Mouse (Mus musculus) limb, embryonic 11.5 days (tissue): ENCODE results near the gene Pawr. TPM values are rescaled to one million over a fixed set of nuclear protein-coding genes. Genes with fewer than 3 reads are reported as not detected.

Experiments used
- ATAC-seq: fragments of 200-750 bp; cut with Nextera tagmentation; 2 replicates; pipeline ENCODE4 v1.8.0; 2017; ENCODE audit warnings: low read depth; ENCODE audit not compliant: insufficient number of reproducible peaks, low FRiP score, low TSS enrichment
- DNase-seq: peaks from one replicate; pipeline ENCODE4 v3.0.0-alpha.2; 2015; ENCODE audit warnings: low spot score
- H3K27ac ChIP-seq: fragments of 300-500 bp; sonication (generic); replicated peaks from 2 replicates; pipeline ENCODE4 v1.5.1; 2014; ENCODE audit warnings: low read depth, mild to moderate bottlenecking, low read length
- H3K27me3 ChIP-seq: fragments of 300-500 bp; sonication (generic); 2 replicates; pipeline ENCODE4 v1.6.1; 2014; ENCODE audit warnings: mild to moderate bottlenecking, low read length, mixed read lengths; ENCODE audit not compliant: control insufficient read depth, insufficient read depth
- H3K36me3 ChIP-seq: fragments of 300-500 bp; sonication (generic); 2 replicates; pipeline ENCODE4 v1.6.1; 2014; ENCODE audit warnings: mild to moderate bottlenecking, low read length, moderate library complexity, mixed read lengths; ENCODE audit not compliant: control insufficient read depth, insufficient read depth
- H3K4me1 ChIP-seq: fragments of 300-500 bp; sonication (generic); 2 replicates; pipeline ENCODE4 v1.6.1; 2014; ENCODE audit warnings: low read length, mixed read lengths; ENCODE audit not compliant: control insufficient read depth, insufficient read depth
- H3K4me2 ChIP-seq: fragments of 300-500 bp; sonication (generic); 2 replicates; pipeline ENCODE4 v1.6.1; 2014; ENCODE audit warnings: low read depth, mild to moderate bottlenecking, moderate library complexity; ENCODE audit not compliant: severe bottlenecking
- H3K4me3 ChIP-seq: fragments of 300-500 bp; sonication (generic); 2 replicates; pipeline ENCODE4 v1.5.1; 2014; ENCODE audit warnings: low read depth, low read length
- H3K9ac ChIP-seq: fragments of 300-500 bp; sonication (generic); 2 replicates; pipeline ENCODE4 v1.6.1; 2014; ENCODE audit warnings: mild to moderate bottlenecking, low read length
- H3K9me3 ChIP-seq: fragments of 300-500 bp; sonication (generic); 2 replicates; pipeline ENCODE4 v1.6.1; 2016; ENCODE audit warnings: low read length; ENCODE audit not compliant: control insufficient read depth
- WGBS: fragments of 180-500 bp; shearing (Covaris S2); extraction: QIAGEN DNeasy Blood & Tissue Kit; methylation state at CpG from one replicate; pipeline ENCODE4 v1.1.7; 2014; 5-methylcytosine and 5-hydroxymethylcytosine counted together
- polyA plus RNA-seq: library from polyadenylated mRNA; unstranded; fragments of >200 nt; fragmentation: Nextera tagmentation; extraction: Ambion mirVana; gene quantifications from 2 replicates; pipeline ENCODE4 v1.2.1, GENCODE M21; 2014

The Pawr gene
- polyA plus RNA-seq, 1 experiment from 2014 or later = 4.9 TPM

DNA sequence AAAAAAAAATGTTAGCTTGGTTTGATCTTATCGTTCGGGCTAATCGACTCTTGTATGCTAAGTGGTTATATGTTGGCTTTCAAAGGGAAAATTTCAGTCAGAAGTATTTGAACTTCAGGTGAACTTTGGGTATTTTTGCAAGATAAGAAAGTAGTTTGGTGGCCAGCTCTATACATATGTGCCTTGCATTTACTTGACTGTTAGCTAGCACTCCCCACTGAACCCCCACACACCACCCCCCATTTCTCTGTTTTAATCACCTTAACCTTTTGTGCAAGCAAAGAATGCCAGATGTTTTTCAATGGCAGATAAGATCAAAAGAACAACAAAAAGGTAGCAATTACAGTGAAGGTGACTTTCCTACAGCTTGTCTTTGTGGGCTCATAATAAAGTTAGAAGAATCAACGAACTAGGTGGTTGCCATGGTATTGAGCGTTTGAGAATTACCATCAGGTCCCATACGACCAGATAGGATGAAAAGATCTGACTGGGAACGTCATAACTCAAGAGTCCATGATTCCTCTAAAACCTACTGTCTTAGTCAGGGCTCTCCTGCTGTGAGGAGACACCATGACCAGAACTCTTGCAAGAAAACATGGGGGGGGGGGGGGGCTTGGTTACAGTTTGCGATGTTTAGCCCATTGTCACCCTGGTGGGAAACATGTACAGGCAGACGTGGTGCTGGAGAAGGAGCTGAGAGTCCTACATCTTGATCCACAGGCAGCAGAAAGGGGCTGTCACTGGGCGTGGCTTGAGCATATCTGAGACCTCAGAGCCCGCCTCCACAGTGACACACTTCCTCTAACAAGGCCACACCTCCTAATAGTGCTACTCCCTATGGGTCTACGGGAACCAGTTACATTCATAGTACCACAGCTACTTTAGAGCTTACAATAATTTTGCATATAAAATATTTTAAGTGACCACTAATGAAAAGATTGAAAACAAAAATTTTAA lies 75.2 kb downstream of the Pawr start:
- no peak overlapping the region for H3K4me3 ChIP-seq
- H3K27ac ChIP-seq = no peak overlapping the region
- WGBS = 85% methylated on average over 12 of the region's 12 CpGs
- H3K4me2 ChIP-seq = no peak overlapping the region
- no peaks in the 10 kb centered on the region for H3K27me3 ChIP-seq
- H3K36me3 ChIP-seq = no peaks in the 10 kb centered on the region; the same call in 1 of the 2 replicates
- DNase-seq = no peak
- no peaks in the 10 kb centered on the region for H3K9me3 ChIP-seq
- peaks cover 3% of the 10 kb centered on the region; the same call in 1 of the 2 replicates for H3K4me1 ChIP-seq
- H3K9ac ChIP-seq = no peak overlapping the region
- no peak for ATAC-seq

DNA sequence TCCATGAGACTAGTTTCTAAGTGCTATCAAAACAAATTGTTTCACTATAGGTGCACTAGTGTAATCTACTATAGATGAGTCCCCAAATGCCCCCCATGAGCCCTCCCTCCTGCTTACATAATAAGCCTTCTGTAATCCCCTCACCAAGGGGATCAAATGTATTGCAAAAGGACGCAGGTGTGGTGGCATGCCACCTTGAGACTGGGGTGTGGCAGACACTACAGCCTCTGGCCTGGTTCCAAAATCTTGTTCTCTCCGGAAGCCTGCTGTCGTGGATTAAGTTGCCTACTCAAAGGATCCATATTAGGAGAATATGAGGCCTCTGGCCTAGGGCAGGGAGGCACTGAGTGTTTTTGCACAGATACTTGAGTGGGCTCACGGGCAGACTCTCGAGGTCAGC lies 76.1 kb downstream of the Pawr start:
- Histone ChIP-seq H3K4me2 (no peak overlapping the region), H3K4me3 (no peak overlapping the region), H3K4me1 (peaks cover 3% of the 10 kb centered on the region; the same call in 1 of the 2 replicates), H3K9me3 (no peaks in the 10 kb centered on the region), H3K27me3 (no peaks in the 10 kb centered on the region), H3K9ac (no peak overlapping the region), H3K36me3 (no peaks in the 10 kb centered on the region; the same call in 1 of the 2 replicates), H3K27ac (no peak overlapping the region)
- ATAC-seq (no peak), DNase-seq (no peak)
- WGBS = 86% methylated on average over 5 of the region's 5 CpGs

DNA sequence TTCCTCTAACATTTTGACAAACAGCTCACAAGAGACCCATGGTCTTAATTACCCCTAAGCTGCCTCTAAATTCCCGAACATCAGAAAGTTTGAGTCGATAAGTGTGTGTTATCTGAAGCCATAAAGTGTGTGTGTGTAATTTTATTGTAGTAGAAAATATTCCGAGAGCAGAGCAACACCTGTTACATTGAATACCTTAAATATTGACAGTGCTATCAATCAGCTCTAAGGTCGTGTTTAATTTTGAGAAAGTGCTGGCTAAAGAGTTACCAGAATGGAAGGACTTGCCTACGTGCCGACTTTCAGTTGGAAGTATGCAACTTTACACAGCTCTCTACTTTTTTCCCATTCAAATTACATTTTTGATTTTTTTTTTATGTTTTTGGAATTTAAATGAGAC lies 76.5 kb downstream of the Pawr start:
- Histone ChIP-seq H3K9ac (no peak overlapping the region), H3K9me3 (no peaks in the 10 kb centered on the region), H3K27me3 (no peaks in the 10 kb centered on the region), H3K4me2 (no peak overlapping the region), H3K4me3 (no peak overlapping the region), H3K27ac (no peak overlapping the region), H3K4me1 (peaks cover 3% of the 10 kb centered on the region; the same call in 1 of the 2 replicates), H3K36me3 (no peaks in the 10 kb centered on the region; the same call in 1 of the 2 replicates)
- DNase-seq (no peak), ATAC-seq (no peak)
- 82% methylated on average over 6 of the region's 6 CpGs for WGBS

DNA sequence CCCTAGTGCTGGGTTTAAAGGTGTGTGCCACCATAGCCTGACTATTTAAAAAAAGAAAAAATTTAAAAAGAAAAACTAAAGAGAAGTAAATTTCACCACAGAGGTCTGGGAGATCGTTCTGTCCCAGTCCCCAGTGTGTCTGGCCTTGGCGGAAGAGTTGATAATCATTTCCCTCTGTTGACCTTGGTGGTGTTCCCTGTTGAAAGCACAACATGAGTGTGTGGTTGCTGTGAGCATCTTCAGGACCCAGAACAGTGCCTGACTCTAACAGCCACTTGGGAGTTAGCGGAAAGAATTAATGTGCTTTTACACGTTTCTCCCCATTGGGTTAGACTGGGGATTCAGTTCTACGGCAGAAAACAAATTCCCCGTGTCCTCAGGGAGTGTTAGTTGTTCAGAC lies 77.1 kb downstream of the Pawr start:
- H3K27me3 ChIP-seq = no peaks in the 10 kb centered on the region
- WGBS = 78% methylated on average over 6 of the region's 6 CpGs
- H3K9ac ChIP-seq = no peak overlapping the region
- ATAC-seq (no peak), DNase-seq (no peak)
- no peaks in the 10 kb centered on the region; the same call in 1 of the 2 replicates for H3K36me3 ChIP-seq
- H3K4me1 ChIP-seq = peaks cover 3% of the 10 kb centered on the region; the same call in 1 of the 2 replicates
- no peak overlapping the region for H3K4me3 ChIP-seq
- no peak overlapping the region for H3K27ac ChIP-seq
- H3K9me3 ChIP-seq = no peaks in the 10 kb centered on the region
- H3K4me2 ChIP-seq = no peak overlapping the region

DNA sequence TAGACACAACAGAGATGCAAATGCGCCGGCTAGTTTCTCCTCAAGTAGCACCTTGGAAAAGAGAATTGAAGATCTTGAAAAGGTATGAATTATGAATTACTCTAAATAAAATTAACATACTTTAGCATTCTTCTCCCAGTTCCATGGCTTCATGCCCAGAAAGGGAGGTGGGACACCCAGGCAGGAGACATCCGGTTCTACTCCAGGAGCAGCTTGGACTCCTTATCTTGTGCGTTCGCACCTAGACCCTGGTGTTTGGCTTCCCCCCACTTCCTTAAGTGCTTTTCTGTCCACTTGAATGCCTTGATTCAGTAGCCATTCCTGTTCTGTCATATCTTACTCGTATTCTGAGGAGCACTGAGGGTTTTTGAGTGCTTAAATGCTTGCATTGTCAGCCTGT lies 77.6 kb downstream of the Pawr start:
- Histone ChIP-seq H3K27me3 (no peaks in the 10 kb centered on the region), H3K4me1 (peaks cover 3% of the 10 kb centered on the region; the same call in 1 of the 2 replicates), H3K36me3 (no peaks in the 10 kb centered on the region; the same call in 1 of the 2 replicates), H3K27ac (no peak overlapping the region), H3K9me3 (no peaks in the 10 kb centered on the region), H3K4me3 (no peak overlapping the region), H3K9ac (no peak overlapping the region), H3K4me2 (no peak overlapping the region)
- WGBS = 93% methylated on average over 6 of the region's 6 CpGs
- DNase-seq (no peak), ATAC-seq (no peak)

DNA sequence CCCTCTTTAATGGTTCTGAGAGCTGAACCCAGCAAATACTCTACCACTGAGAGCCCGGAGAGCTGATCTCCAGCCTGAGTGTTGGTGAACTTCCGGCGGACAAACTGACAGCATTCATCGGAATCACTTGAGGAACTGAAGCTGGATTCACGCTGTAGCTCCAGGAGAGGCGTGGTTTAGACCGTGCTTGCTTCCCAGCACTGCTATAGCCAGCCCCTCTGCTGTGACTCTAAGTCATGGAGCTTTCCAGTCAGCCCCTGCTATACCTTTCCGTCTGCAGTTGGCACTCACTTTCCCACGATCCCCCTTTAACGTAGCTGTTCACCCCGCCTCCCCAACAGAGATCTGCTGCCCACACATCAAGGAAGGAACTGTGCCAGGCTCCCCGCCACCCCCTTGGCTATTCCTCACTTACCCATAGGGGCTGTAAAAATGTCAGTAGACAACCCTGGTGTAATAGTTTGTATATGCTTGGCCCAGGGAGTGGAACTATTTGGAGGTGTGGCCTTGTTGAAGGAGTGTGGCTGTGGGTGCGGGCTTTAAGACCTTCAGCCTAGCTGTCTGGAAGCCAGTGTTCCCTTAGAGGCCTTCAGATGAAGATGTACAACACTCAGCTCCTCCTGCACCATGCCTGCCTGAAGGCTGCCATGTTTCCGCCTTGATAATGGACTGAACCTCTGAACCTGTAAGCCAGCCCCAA lies 83.2 kb downstream of the Pawr start:
- Histone ChIP-seq H3K27ac (no peak overlapping the region), H3K9ac (no peak overlapping the region), H3K36me3 (no peaks in the 10 kb centered on the region), H3K27me3 (no peaks in the 10 kb centered on the region), H3K9me3 (no peaks in the 10 kb centered on the region), H3K4me3 (no peak overlapping the region), H3K4me2 (no peak overlapping the region), H3K4me1 (no peaks in the 10 kb centered on the region)
- ATAC-seq (no peak), DNase-seq (no peak)
- WGBS = 83% methylated on average over 14 of the region's 14 CpGs

DNA sequence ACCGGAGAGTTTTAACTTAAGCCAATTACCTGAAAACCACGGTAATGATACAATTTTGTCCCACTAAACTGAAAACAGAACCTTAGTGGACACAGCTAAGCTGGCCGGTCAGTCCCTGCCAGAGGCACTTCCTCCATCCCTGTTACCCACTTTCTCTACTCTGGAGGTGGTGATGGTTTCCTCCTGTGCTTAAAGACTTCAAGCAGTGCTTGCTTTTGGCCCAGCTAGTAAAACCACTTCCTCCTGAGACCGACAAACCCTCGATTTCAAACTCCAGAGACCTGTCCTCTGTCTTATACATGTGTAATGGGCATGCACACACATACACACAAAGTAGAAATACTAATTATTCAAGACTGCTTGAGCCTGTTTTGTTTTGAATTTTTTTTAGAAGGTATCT lies 85.5 kb downstream of the Pawr start:
- DNase-seq (no peak), ATAC-seq (no peak)
- Histone ChIP-seq H3K27ac (no peak overlapping the region), H3K9me3 (no peaks in the 10 kb centered on the region), H3K4me2 (no peak overlapping the region), H3K4me1 (no peaks in the 10 kb centered on the region), H3K36me3 (no peaks in the 10 kb centered on the region), H3K4me3 (no peak overlapping the region), H3K9ac (no peak overlapping the region), H3K27me3 (no peaks in the 10 kb centered on the region)
- 54% methylated on average over 5 of the region's 5 CpGs for whole genome bisulfite sequencing

DNA sequence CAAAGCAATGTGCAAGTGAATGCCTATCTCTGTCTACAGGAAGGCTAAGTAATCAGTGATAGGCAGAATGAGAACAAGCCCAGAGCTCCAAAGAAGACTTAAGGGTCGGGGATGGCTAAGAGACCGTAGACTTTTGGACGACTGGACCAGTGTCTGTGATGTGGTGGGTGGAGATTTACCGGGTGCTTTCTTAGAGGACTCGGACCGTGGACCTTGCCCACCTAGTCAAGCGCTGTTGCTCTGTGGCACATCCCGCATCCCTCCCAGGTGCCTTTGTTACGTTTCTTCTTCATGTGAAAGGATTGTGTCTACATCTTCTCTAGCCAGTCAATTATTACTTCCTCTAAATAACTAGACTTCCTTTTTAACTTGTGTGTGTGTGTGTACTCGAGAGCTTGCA lies 98.6 kb downstream of the Pawr start:
- Histone ChIP-seq H3K27ac (no peak overlapping the region), H3K4me3 (no peak overlapping the region), H3K4me1 (no peaks in the 10 kb centered on the region), H3K9me3 (no peaks in the 10 kb centered on the region), H3K36me3 (no peaks in the 10 kb centered on the region), H3K4me2 (no peak overlapping the region), H3K9ac (no peak overlapping the region), H3K27me3 (no peaks in the 10 kb centered on the region)
- ATAC-seq (no peak), DNase-seq (no peak)
- 92% methylated on average over 10 of the region's 10 CpGs for WGBS
